Mouse (Mus musculus) adrenal gland, postnatal 14 days (tissue): ENCODE results near the gene Actb. TPM values are rescaled to one million over a fixed set of nuclear protein-coding genes. Genes with fewer than 3 reads are reported as not detected.

Experiments used
- DNase-seq: peaks from one replicate; pipeline ENCODE4 v3.0.0; 2021; ENCODE audit warnings: mixed read lengths
- total RNA-seq: library from RNA; stranded (reverse); gene quantifications from 2 replicates; pipeline ENCODE4 v1.2.3, GENCODE M21; 2021

Actb gene
- total RNA-seq, 1 experiment from 2014 or later = 2,967 TPM

DNA sequence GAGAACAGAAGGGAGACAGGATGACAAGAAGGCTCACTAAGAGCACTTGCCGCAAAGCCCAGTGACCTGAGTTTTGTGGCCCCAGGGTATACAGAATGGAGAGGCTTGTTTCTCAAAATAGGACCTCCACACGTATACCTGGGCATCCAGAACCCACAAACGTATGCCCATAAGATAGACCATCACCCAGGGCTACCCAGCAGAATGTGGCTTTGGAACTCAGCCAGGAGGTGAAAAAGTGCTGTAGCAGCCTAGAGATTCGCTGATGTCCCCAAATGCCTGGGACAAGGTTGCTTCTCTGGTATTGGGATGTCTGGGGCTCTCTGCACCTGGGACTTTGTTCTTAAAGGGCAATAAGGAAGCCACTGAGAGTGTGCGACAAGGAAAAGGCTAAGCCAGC, 15.7 kb upstream of the Actb start:
- no peak for DNase-seq

DNA sequence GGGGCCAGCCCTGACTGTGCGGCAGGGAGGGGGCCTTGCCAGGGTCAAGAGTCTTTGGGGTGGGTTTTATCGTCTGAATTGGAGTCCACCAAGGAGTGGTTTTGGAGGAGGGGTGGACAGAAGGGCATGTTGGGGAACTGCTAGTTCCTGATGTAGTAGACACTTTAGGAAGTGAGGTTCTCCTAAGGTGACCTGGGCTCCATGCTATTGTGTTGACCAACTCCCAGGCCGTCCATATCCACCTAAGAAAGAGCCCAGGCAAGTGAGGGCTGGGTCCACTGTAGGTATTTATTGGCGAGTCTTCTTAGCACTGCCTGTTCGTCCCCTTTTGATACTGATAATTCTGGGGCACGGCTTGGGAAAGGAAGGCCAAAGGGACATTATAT, 14.5 kb upstream of the Actb start:
- no peak for DNase-seq

DNA sequence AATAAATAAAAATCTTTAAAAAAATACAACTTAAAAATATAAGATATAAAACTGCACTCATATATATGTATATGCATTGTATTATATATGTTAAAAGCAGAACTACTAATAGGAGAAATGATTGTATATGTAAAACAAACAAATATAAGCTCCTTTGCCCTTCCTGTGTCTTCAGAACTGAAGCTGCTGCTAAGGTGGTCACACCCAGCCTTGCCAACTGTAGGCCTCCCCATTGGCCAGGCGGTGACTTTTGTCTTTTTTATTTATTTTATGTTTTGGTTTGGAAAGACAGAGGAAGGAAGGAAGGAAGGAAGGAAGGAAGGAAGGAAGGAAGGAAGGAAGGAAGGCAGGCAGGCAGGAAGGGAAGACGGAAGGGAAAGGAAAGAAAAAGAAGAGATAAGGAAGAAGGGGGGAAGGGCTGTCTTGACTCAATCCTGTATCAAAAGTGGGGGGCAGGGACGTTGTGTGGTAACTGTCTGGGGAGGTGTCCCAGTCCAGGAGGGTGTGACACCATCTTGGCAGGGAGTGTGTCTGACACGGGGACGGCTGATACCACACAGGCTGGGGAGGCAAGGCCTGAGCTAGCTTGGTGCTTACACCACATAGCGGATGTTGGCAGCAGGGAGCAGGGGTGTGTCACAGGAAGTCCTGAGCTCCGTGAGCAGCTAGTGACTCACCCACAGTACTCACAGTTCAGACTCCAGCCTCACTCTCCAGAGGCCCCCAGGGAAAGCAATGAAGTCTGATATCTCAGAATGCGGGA, 13.9 kb upstream of the Actb start:
- peak; percentile 92 for DNase-seq

DNA sequence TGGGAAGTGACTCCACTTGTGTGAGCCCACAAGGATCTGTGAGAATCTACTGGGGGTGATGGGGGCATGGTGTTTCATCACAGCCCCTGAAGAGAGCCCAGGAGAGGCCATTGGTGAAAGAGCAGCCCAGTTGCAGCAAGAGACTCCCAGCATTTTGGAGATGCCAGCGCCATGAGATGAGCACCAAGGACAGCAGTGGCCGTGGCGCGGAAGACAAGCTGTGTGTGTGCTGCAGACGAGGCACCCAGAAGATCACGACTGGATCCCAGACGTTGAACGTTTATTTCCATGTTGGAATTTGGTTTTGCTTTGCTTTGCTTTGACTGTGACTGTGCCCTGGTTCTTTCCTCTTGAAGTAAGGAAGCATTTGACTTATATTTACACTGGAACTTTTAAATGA, 10.8 kb upstream of the Actb start:
- DNase-seq = no peak

GRCm38 (mm10) chr5:142916593-142916992, 10.0 kb upstream of the Actb start:
- peak; percentile 62 for DNase-seq

DNA sequence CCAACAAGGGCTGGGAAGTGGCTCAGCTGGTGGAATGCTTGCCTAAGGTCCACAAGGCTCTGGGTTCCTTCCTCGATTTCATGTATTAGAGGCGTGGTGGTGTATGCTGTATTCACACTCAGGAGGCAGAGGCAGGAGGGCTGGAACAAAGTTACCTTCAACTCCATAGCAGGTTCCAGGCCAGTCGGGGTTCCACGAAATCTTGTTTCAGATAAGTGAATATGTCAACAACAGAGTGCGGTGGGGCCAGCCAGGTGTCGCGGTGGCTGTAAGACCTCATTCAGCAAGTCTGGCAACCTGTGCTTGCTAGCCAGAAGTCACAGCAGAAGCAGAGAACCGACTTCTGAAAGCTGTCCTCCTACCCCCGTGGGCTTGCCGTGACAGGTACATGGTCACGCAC, 8.7 kb upstream of the Actb start:
- DNase-seq = no peak

DNA sequence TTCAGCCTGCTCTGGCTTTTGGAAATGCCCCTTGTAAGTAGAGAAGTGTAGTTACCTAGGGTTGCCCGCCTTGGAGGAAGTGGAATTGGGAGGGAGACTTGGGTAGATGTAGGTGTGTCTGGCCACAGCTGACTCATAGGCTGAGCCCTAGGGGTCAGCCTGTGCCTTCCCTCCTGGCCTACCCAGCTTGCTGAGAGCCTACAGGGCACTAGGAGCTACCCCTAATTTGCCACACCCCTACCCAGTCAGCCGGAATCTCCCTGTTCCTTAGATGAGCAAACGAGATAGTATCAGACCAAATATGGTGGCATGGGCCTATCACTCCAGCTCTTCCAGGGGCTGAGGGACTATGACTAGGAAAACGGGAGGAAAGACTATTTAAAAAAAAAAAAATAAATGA, 6.2 kb upstream of the Actb start:
- DNase-seq = no peak

GRCm38 (mm10) chr5:142912320-142912719, 5.8 kb upstream of the Actb start:
- DNase-seq = no peak

DNA sequence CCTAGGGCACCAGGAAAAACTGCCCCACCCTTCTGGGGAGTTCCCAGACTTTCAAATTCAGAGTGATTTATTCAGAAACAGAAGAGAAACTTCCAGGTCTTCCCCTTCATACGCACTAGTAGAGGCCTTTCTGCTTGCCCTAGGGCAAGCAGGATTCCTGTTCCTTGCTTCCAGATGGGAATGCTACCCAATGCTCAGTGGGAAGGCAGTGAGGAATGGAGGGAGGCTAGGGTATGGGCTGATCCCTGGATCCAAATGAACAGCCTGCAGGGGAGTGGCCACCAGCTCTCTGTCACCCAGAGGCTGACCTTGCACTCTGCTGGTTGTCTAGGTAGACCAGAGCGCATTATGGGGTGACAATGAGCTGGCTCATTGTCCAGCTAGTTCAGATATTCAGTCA, 5.1 kb upstream of the Actb start:
- no peak for DNase-seq

DNA sequence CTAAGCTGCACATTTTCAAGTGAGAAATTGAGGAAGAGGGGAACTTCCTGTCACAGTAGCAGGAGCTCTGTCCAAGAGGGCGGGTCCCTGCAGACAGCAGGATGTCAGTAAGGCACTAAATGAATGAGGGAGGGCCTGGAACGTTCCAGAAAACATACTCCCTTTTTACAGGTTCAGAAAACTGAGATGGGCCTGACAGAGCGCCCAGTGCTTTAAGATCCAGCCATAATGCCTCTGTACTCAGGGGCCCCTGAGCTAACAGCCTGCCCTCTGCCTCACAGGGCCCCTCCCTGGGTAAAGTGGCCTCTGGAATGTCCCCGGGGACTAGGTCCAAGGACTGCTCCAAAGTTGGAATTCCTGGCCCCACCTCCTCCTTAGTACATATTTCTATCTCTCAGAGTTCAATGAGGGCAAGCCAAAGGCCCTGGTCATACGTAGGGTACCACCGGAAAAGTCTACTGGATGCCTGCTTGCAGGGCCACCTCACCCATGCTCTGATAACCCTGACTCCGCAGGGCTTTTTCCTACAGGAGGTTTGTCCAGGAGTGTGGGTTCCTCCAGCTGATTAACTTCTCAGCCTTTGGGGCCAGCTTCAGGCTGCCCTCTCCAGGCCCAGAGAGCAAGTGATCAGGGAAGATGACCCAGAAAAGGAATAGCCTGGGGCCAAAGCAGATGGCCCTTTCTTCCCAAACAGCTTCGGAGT, 3.2 kb upstream of the Actb start:
- peak; percentile 72 for DNase-seq

- peak; percentile 55 for DNase-seq
These were observed 2.5 kb upstream of the Actb start for GRCm38 (mm10) chr5:142908941-142909575.

DNA sequence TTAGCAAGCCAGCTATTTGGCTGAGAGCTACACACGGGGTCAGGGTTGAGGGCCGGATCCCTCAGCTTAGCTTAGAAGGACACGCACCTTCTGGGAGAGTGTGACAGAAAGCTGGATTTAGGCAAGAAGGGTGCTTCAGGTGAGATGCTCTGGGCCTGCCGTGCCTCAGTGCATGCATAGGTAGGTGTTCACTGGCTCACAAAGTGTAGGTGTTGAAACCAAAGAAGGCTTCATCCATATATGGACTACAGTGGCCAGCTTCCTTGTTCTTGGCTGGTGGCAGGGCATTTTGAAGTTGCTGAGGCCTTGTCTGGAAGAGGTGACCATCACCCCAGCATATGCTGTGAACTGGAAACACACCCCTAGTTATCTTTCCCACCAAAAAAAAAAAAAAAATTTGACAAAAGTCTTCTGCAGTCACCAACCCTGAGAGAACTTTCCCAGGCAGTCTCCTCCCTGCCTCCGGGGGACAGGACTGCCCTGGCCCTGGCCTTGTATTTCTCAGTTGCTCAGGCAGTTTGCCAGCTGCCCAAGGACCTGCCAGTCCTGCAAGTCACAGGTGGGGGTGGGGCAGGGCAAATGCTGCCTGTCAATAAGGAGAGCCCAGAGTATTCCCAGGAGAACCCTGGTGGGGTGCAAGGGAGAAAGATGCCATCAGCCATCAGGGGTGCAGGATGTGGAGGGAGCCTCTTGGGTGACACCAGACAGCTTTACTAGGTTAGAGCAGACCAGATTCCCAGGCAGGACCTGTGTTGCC, 1.4 kb upstream of the Actb start:
- peak; percentile 96 for DNase-seq

DNA sequence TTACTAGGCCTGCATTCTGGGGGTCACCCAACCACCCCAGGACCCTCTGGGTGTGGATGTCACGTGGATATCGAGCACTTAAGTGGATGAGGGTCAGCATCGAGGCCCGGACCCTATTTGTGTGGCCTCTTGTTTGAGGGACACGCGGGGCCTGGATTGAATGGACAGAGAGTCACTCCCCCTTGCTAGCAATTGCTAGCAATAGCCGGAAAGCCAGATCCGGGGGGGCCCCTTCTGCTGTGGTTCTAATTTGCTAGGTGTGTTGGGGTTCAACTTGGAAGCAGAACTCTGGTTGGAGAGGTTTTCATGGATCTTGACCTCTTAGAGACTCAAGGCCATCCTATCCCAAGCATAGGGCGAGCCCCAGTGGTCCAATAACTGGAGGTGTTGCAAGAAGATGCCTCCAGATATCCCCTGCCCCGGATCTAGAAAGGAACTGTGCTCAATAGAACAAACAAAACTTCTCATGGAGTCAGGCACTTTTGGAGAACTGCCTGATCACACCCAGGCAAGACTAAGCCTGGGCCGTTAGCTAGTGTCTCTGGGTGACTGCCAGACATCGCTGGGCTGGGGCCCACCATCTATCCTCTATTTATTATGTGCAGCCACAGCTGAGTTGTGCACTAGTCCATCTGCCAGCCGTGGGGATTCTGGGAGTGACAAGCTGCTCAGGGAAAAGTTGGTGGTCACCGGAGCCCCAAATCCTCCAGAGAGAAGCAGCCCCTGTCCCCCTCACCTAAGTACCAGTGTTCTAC, 671 bp upstream of the Actb start:
- DNase-seq = peak; percentile 50

DNA sequence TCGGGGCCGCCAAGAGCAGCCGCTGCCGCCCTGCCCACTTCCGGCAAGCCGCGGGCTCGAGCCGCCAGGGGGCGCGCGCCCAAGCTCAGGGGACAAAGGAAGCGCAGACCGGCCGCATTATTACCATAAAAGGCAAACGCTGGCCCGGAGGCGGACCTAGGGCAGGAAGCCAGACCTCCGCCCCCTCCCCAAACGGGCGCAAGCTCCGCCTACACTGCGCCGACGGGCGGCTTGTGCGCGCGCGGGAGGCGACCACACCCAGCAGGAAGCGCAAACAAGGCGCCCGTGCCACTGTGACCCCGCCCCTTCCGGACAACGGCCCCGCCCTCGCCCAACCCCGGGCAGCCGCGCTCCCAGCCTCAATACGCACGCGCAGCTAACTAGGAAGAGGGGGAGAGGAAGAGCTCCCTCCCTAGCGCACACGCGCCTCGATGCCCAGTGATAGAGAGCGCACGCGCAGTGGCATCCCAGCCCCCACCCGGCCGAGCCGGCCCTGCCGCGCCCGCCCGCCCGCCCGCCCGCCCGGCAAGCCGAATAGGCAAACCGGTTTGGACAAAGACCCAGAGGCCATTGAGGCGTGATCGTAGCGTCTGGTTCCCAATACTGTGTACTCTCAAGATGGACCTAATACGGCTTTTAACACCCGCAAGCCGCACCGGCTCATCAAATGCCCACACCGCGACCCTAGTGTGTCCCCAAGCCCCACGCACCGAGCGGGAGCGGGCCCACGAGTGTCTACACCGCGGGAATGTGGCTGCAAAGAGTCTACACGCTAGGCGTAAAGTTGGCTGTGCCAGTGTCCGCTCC, 626 bp downstream of the Actb start:
- peak; percentile 100 for DNase-seq

DNA sequence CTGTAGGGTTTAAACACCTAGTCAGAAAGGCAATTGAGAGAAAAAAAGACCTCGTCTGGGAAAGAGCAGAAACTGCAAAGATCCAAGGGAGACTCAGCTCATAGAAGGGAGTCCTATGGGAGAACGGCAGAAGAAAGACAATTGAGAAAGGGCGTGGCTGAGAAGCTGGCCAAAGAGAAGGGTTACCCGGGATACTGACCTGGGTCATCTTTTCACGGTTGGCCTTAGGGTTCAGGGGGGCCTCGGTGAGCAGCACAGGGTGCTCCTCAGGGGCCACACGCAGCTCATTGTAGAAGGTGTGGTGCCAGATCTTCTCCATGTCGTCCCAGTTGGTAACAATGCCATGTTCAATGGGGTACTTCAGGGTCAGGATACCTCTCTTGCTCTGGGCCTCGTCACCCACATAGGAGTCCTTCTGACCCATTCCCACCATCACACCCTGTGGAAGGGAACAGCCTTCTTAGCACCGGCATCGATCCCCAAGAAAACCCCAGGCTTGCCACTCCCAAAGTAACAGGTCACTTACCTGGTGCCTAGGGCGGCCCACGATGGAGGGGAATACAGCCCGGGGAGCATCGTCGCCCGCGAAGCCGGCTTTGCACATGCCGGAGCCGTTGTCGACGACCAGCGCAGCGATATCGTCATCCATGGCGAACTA, 1.4 kb downstream of the Actb start:
- no peak for DNase-seq

DNA sequence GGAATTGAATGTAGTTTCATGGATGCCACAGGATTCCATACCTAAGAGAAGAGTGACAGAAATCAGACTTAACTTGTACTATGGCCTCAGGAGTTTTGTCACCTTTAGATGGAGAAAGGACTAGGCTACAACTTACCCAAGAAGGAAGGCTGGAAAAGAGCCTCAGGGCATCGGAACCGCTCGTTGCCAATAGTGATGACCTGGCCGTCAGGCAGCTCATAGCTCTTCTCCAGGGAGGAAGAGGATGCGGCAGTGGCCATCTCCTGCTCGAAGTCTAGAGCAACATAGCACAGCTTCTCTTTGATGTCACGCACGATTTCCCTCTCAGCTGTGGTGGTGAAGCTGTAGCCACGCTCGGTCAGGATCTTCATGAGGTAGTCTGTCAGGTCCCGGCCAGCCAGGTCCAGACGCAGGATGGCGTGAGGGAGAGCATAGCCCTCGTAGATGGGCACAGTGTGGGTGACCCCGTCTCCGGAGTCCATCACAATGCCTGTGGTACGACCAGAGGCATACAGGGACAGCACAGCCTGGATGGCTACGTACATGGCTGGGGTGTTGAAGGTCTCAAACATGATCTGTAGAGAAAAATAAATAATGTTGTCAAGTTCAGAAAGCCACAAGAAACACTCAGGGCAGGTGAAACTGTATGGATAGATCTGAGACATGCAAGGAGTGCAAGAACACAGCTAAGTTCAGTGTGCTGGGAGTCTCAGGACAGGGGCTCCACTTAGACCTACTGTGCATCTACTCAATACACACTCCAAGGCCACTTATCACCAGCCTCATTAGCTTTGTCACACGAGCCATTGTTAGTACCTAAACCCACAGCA, 2.1 kb downstream of the Actb start:
- DNase-seq = no peak

GRCm38 (mm10) chr5:142903470-142904207, 2.9 kb downstream of the Actb start:
- DNase-seq = no peak

- no peak for DNase-seq
These were observed 3.8 kb downstream of the Actb start for GRCm38 (mm10) chr5:142902506-142903314.
